Mouse (Mus musculus) spleen, adult 2 months (tissue): ENCODE data around the gene Utp4.

Source experiments
- CTCF ChIP-seq: fragments of 200-500 bp; IDR thresholded peaks from 2 replicates; pipeline ENCODE4 v1.5.1; 2011; ENCODE audit warnings: mild to moderate bottlenecking, inconsistent platforms; ENCODE audit not compliant: insufficient read depth, insufficient read length, insufficient replicate concordance; ENCODE audit errors: extremely low read depth
- POLR2A ChIP-seq: fragments of 200-500 bp; IDR thresholded peaks from 2 replicates; pipeline ENCODE4 v1.6.1; 2011; ENCODE audit warnings: low read depth, low read length, inconsistent platforms

DNA sequence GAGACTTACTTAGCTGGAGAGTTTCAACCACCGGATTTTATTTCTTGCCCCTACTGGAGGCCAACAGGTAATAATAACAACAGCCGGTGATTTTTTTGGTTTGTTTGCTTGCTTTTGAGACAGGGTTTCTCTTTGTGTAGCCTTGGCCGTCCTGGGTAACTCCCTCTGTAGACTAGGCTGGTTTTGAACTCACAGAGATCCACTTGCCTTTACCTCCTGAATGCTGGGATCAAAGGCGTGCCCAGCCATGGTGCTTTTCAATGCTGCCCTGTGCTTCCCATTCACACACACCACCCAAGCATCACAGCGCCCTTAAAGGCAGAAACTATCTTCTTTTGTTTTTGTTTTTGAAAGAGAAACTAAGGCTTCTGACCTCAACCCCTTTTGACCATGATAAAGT lies 36.5 kb downstream of the Utp4 start:
- TF ChIP-seq CTCF (no peak), POLR2A (no peak)
